Mouse (Mus musculus): ENCODE results near the gene Six4.
"Not testable (repeated sequence)": the region's sequence is repeated elsewhere in the genome, so short reads cannot be mapped to it uniquely, and the experiment has no call there.

Gene Six4

DNA sequence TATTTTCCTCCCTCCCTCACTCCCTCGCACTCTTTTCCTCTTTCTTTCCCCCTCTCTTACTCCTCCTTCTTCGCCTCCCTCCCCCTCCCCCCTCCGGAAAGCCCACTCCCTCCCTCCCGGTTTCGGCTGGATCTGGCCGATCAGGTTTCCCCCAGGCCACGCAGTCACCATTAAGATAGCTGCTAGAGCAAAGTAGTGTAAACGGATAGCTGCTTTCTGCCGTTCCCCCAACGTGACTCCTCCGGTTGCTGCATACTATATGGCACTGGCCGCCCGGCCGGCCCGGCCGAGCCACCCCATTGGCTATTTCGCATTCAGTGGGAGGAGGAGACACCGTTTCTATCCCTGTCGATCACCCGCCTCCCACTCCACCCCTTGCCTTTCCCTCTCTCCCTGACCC, at the start of gene Six4:
Gene Six4 (minus strand): TSS at position 261 of the 400 bp plus-strand sequence.
- DNase-seq: peak; percentile 78

DNA sequence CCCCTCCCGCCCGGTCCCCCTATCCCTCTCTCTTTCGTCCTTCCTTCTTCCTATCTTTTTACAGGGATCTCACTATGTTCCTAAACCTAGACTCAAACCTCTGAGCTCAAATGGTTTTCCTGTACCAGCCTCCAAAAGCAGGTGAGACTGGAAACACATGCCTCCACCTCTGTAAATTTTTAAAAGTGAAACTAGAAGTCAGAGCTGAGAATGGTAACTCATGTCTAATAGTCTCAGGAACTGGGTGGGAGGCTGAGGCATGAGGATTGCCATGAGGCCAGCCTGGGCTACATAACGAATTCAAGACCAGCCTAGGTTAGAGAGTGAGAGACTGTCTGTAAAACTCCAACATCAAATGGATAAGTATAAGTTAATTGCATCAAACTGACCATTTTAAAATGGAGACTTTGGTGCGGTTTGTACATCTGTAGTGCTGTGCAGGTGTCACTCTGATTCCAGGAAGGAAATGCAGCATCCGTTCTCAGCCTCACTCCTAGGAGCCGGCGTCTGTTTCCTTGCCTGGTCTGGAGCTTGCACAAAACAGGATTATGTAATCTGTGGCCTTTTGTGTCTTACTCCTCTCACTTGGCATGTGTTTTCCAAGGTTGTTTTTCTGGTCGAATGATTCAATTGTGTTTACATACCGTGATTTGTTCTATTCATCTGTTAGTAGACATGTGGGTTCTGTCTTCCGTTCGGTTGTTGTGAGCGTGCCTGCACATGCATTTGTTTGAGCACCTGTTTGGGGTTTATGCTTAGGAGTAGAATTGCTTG, 49.3 kb upstream of the Six4 start:
- DNase-seq: peak; percentile 13

DNA sequence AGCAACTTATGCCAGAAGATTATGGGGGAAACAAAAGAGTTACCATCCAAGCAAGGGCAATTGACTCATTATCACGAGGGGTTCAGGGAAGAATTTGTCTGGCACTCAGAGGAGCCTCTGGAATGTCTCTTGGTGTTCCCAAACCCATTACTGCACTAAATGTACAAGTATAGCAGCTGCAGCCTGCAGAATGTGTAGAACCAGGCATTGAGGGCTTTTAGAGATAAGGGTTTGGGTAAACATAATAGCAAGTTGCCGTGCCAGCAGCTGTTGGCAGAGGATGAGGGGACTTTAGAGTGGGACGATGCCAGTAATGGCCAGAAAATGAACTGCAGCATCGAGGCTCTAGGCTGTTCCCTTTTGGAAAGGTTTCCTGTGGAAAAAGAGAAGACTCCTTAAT, 47.1 kb upstream of the Six4 start:
- DNase-seq: no peak

DNA sequence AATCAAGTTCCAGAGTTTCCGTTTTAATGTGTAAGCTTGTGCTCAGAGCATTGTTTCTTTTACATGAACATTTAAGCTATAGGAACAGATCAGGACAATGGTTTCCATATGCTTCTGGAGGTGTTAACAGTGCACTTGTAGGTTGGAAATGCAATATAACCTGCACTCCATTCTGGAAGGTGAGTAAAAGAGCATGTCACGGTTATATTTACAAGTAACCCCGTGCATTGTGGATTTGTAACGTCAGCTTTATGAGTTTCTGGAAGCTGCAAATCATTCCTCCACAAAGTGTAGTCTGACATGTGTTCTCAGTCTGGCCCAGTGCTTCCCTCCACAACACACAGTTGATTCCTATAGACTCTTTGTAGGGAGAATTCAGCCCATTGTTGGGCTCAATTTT, 40.9 kb upstream of the Six4 start:
- no peak for DNase-seq

DNA sequence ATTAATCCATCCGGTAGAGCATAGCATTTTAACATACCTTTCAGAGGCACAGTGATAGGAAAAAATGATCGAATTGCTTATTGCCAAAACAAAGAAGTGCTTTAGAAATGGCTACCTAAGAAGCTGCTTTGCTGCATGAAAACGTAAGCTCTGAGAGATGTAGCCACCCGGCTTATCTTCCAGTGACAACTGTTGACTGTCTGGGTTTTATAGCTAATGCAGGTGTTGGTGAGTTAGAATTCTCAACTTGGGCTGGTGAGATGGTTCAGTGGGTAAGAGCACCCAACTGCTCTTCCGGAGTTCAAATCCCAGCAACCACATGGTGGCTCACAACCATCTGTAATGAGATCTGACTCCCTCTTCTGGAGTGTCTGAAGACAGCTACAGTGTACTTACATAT, 37.8 kb upstream of the Six4 start:
- DNase-seq: not testable (repeated sequence)

DNA sequence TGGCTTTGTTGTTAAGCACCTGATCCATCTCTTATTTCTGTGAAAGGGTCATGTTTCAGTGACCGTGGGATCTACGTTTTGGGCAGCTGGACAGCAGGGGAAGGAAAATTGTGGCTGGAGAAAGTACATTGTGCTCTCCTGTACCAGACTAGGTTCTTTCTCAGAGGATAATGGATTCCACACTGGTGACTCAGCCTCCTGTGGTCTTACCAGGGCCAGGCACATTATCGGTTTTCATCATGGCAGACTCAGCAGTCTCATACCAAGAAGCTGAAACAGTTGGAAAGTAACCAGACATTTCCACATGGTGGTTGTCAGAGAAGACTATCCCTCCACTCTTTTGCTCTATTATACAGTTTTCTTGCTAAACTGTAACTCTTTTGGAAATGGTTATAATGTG, 34.0 kb upstream of the Six4 start:
- no peak for DNase-seq

DNA sequence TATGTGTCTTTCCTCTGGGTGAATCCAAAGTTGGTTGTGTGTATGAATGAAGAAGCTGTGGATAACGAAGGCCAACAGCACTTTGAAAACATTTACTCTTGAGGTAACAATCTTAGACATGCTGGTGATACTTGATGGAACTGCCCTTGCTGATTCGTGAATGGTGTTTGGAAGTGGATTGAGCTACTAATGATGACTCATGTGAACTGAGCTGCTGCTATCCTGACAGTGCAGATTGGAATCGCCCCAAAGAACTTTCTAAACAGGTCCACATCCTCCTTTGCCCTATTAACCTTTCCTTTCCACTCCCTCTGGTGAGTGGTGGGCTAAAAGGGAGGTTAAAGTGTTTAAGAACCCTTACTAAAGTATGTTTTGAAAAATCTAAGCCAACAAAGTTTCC, 27.5 kb upstream of the Six4 start:
- no peak for DNase-seq

DNA sequence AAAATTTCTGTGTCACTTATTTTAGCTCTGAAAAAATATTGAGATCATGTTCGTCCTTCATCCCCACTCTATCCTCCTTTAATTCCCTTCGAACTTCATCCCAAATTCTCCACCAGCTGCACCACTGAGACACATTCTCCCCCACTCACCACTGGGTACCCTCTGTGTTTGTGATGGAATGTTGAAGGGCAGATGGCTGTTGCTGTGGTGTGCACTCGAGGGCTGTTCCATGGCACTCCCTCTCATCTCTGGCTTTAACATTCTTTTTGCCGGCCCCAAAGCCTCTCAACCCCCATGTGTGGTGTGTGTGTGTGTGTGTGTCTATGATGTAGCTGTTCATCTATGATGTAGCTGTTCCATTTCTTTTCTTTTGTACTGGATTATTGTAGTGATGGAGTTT, 12.0 kb upstream of the Six4 start:
- no peak for DNase-seq

DNA sequence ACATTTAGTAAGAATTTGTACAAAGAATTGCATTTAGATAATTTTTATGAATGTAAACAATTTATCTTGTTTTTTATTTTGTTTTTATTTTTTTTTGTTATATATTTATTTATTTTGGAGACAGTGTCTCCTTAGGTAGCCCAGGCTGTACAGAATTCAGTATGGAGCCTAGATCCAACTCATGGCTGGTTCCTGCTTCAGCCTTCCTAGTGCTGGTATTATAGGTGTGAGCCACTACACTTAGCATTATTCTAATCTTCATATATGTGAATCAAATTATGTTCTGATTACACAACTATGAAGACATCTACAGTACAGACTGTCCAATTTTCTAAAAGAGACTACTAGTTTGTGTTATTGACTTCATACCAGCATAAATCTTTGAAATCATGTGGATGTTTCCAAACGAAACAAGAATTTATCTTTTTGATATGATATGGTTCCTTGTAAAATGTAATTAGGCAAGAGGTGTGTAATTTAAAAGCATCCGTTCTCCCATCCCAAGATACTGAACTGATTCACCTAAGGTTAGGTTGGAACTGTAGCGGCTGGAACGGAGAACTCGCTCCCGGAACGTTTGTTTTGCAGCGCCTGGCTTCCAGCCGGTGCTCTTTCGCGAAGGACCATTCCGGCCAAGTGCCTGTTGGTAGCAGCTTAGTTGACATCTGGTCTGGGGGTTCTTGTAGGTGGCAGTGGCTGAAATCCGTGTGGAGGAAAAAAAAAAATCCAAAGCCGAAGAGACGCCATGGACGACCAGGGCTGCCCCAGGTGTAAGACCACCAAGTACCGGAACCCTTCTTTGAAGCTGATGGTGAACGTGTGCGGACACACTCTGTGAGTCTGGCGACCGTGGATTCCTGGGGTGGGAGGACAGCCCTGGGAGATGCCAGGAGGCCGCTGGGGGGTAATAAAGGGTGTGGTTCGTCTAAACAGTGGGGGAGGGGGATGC, 10.1 kb upstream of the Six4 start, which contains the start of gene Mnat1:
Gene Mnat1 (plus strand): TSS at position 625 of the 949 bp plus-strand sequence.
- DNase-seq: peak; percentile 89

DNA sequence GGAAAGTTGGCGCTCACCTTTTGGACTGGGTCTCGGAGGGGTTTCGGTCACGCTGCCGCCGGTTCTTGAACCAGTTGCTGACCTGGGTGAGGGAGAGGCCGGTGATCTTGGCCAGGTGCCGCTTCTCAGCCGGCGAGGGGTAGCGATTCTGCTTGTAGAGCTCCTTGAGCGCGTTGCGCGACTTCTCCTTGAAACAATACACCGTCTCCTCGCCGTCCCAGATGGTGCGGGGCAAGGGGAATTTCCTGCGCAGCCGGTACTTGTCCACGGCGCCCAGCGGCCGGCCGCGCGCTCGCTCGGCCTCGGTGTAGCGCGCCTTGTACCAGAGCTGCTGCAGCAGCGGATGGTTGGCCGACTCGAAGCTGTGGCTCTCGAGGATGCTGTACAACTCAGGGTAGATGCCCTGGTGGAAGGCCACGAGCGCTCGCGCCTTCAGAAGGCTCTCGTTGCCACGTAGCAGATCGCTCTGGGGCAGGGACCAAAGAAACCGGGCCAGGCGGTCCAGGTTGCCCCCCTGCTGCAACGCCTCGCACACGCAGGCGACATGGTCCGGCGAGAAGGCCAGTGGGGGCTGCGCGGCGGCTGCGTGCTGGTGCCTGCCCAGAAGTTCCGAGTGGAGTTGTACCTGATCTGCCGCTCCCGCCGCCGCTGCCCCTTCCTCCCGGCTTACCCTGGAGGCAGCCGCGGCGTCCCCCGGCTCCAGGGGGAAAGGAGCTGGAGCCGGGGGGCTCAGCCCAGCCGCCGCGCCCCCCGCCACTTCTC, 749 bp downstream of the Six4 start:
- peak; percentile 41 for DNase-seq

DNA sequence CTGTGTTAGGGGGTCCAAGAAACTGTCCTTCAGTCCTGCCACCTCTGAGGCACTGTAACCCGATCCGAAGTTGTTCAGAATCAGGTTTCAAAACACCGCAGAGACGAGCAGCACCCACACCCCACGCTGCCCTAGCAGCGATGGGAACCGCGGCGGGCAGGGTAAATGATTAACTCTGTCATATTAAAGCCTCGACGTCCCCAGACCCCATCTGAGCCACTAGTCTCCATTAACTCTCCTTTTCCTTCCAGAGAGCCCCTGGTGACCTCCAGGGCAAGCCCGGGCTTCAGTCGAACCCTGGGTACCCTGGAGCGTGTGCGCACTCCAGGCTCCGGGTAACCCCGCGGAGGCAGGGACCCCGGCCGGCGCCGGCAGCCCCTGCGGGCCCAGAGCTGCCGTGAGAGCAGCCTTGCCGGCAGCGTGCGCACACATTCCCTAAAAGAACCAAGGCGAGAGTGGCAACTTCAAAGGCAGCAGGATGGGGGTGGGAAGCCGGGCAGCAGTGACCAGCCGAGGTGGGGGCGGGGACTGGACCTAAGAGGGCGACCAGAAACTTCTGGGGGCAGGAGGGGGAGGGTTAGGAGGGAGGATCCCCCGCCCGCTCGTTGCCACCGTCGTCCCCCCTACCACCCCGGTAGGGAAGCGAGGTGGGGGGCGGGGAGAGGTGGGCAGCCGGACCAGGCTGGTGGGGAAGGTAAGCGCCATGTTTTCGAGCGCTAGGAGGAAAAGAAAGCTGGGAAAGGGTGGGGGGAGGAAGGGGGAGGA, 1.5 kb downstream of the Six4 start:
- DNase-seq: peak; percentile 17

DNA sequence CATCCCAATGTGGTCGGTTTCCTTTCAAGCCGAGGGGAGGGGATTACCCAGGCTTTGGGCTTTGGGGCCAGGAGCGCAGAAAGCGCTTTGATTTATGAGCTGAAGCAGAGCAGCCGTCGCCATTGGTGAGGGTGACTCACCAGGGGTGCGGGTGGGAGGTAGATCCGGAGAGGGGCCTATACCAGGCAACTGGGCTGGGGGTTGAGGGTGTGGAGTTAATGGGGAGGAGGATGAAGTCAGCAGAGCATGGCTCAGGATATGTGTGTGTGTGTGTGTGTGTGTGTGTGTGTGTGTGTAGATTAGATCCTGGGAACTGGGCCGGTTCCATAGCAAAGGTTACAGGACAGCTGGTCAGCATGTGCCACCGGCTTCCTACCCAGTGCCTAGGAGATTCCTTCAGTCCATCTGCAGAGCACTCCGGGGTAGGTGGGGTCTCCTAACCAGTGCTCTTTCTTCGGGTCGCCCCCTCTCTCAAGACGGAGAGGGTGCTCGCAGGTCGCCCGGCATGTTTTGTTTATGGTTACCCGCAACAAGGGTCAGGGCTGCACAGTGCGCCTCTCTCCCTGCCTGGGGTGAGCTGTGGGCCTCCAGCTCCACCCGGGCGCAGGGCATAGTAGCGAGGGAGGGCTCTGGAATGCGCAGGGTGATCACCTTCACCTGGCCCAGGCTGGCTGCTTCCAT, 2.7 kb downstream of the Six4 start:
- no peak for DNase-seq

DNA sequence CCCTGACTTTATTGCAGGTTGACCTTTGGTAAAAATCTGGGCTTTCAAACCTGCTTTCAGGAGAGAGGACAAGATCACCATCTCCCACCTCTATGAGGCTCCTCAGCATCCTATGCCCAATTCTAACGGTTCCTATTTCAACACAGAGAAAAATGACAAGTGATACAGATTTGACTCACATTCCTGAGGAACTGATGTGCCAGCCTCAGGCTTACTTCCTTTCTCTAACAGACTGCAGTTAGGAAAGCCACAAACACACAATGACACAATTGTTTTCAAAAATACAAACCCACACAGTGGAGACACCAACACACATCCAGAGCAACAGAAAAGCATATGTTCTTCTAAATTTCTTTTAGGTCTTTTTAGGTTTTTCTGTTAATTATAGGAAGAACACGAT, 5.4 kb downstream of the Six4 start:
- no peak for DNase-seq

DNA sequence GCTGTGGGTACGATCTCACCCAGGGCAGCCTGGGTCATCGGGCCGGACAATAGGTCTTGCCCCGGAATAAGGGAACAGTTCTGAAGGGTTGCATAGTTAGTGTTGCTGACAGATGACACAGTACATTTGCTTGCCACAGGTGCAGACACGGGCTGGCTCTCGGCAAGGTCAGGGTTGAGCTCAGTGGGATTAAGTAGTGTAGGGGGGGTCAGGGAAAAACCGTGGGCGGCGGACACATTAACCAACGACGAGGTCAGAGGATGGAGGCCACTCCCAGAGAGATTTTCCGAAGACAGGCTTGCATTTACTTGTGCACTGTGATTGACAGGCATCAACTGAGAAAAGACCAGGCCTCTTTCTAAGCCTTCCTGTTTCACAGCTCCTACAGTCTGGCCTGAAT, 9.5 kb downstream of the Six4 start:
- no peak for DNase-seq

DNA sequence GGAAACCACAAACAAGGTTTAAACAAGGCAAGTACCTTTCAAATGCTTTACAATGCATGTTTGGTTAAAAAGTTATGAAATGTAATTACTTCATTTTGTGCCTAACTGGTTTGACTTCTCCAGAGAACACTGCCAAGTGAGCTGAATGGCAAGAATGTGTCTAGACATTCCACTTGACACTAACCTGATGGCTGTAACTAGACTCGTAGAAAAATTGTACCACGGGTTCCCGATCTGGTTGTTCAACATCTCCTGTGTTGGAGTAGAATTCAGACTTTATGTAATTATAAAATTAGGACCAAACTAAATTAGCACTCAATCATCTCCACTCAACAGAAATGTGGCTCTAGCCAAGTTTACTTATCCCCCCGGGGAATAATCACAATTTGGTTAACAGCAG, 14.7 kb downstream of the Six4 start:
- no peak for DNase-seq

DNA sequence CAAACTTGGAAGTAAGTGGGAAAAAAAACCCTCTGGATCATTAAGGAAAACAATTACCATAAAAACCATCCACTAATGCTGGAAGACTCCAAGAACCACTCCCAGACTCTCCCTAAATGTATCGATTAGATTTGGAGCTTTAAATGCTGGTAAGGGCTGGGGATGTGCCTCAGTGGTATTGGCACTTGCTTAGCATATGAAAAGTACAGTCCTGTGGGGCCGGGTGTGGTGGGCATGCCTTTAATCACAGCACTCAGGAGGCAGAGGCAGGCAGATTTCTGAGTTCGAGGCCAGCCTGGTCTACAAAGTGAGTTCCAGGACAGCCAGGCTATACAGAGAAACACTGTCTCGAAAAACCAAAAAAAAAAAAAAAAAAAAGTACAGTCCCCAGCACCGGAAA, 17.1 kb downstream of the Six4 start:
- not testable (repeated sequence) for DNase-seq

DNA sequence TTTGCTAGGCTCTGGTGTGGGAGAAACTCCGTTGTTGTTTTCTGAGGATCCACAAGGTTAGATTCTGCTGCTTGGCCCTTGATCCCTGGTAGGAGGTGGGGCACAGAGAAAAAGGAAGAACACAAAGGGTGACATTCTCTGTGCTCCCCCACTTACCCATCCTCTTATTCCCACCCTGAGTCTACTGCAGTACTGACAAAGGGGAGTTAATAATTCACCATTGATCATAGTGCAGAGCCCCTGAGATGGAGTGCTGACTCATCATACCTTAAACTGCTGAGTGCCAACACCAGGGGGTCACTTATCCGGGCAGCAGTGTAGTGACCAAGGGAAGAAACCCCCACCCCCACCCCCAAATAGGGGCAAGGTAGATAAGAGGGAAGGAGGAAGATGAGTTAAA, 18.7 kb downstream of the Six4 start:
- DNase-seq: no peak

DNA sequence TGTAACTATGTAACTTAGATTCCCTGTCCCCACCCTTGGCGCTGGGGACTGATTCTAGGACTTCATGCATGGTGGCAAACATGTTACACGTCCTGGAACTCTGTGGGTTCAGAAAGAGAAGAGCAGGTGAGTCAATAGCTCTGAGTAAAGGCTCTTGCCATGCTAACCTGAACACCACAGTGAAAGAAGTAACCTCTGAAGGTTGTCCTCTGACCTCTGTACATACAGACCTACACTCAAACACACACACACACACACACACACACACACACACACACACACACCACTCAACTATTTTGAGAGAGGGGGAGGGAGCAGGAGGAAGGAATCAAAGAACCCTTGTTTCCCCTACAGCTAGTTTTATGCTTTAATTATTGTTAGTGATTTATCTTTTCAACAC, 19.1 kb downstream of the Six4 start:
- no peak for DNase-seq

DNA sequence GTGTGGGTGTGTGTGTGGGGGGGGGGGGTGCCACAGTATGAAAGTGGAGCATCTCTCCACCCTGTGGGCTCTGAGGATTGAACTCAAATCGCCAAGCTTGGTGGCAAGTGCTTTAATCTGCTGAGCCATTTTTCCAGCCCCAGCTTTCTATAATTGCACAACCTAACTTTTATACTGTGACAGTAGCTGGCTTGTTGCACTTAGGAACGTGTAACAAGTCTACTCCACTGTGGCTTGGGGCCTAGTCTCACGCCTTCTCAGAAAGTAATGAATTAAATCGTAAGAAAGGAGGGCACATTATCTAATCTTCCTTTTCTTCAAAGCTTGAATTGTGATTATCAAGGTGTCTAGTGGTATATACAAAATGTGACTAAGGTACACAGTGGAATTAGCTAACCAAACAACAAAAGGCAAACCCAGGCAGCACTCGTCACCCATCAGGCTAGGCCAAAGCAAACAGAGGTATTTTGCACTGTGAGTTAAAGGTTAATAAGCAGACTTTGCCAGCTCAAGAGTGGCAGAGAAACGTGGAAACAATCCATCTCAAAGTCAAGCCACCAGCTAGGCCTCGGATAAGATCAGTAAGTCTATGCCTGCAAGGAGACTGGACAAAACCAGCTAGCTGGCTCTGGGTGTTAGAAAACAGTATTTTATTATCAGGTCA, 22.5 kb downstream of the Six4 start:
- DNase-seq: no peak

DNA sequence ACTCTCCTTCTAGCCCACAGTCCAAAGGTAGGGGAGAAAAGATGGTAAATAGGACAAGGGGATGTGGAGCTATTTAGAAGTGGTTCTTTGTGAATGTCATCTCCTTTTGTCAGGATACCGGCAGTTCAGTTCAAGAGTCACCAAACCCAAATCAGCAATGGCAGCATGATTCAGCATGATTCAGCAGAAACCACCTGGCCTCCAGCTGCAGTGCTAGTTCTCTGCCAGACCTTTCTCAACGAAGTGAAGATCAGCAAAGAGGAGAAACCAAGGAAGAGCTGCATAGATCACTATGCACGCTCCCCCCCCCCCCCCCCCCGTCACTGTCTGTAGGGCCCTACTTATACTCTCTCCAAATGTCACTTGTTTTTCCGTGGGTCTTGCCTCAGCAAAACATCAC, 24.3 kb downstream of the Six4 start:
- DNase-seq: no peak

DNA sequence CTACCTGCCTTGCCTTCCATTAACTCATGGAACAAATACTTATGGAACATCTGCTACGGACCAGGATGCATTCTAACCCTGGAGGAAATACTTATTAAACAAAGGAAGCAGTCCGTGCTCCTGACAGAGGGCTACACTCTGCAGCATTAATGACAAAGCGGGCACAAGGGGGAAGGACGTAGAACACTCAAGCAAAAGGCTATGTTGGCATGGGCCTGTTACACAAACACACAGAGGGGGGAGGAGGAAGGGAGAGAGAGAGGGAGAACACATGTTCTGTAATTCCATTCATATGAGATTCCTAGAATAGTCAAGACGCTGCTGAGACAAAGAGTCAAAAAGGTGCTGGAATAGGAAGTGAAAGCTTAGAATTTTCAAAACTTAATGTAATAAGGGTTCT, 24.8 kb downstream of the Six4 start:
- no peak for DNase-seq

All from cerebellum, adult 8-10 months (tissue).